Mouse (Mus musculus) E14TG2a.4 (cell line): ENCODE results near the gene Psmb9.

Source experiments
- H3K27me3 ChIP-seq: 2 replicates; pipeline ENCODE4 v1.6.1; 2014; ENCODE audit warnings: low read length, control low read depth; ENCODE audit not compliant: insufficient read depth
- H3K36me3 ChIP-seq: 2 replicates; pipeline ENCODE4 v1.6.1; 2014; ENCODE audit warnings: low read length, control low read depth; ENCODE audit not compliant: insufficient read depth
- H3K4me1 ChIP-seq: replicated peaks from 2 replicates; pipeline ENCODE4 v1.6.1; 2014; ENCODE audit warnings: low read depth, low read length, control low read depth
- H3K4me3 ChIP-seq: replicated peaks from 2 replicates; pipeline ENCODE4 v1.5.1; 2014; ENCODE audit warnings: mild to moderate bottlenecking, low read length
- H3K9me3 ChIP-seq: 2 replicates; pipeline ENCODE4 v1.6.1; 2014; ENCODE audit warnings: low read length, control low read depth
- CTCF ChIP-seq: conservative IDR thresholded peaks from 2 replicates; pipeline ENCODE4 v1.5.1; 2014; ENCODE audit warnings: low read length
- NANOG ChIP-seq: IDR thresholded peaks from 2 replicates; pipeline ENCODE4 v1.6.1; 2014; ENCODE audit warnings: borderline replicate concordance, low read length, mixed read lengths
- POU5F1 ChIP-seq: IDR thresholded peaks from 2 replicates; pipeline ENCODE4 v1.6.1; 2014; ENCODE audit warnings: low read length, borderline replicate concordance

Psmb9 gene

GRCm38 (mm10) chr17:34142456-34143010 lies 45.0 kb downstream of the Psmb9 start:
- TF ChIP-seq NANOG, result no peak
- no peak for TF ChIP-seq CTCF
- TF ChIP-seq POU5F1, result no peak
- Histone ChIP-seq H3K36me3 (no peaks in the 10 kb centered on the region), H3K4me1 (peaks cover 32% of the 10 kb centered on the region), H3K9me3 (no peaks in the 10 kb centered on the region), H3K4me3 (no peak overlapping the region), H3K27me3 (peaks cover 43% of the 10 kb centered on the region)

GRCm38 (mm10) chr17:34141448-34141847 lies 46.1 kb downstream of the Psmb9 start:
- TF ChIP-seq POU5F1 (no peak), CTCF (no peak), NANOG (no peak)
- Histone ChIP-seq H3K4me3 (no peak overlapping the region), H3K9me3 (no peaks in the 10 kb centered on the region), H3K36me3 (no peaks in the 10 kb centered on the region), H3K4me1 (peaks cover 43% of the 10 kb centered on the region), H3K27me3 (peaks cover 54% of the 10 kb centered on the region)

GRCm38 (mm10) chr17:34140240-34140639 lies 47.3 kb downstream of the Psmb9 start:
- H3K27me3 ChIP-seq, result peaks cover 61% of the 10 kb centered on the region
- H3K36me3 ChIP-seq, result no peaks in the 10 kb centered on the region
- no peaks in the 10 kb centered on the region for H3K9me3 ChIP-seq
- peaks cover 53% of the 10 kb centered on the region for H3K4me1 ChIP-seq
- TF ChIP-seq POU5F1 (no peak), NANOG (no peak), CTCF (no peak)
- no peak overlapping the region for H3K4me3 ChIP-seq

- Histone ChIP-seq H3K4me3 (peak overlapping the region; percentile 49; the same call in 1 of the 2 replicates), H3K9me3 (no peaks in the 10 kb centered on the region), H3K27me3 (peaks cover 58% of the 10 kb centered on the region), H3K4me1 (peaks cover 57% of the 10 kb centered on the region), H3K36me3 (no peaks in the 10 kb centered on the region)
- no peak for TF ChIP-seq CTCF
- TF ChIP-seq POU5F1, result no peak
- TF ChIP-seq NANOG, result no peak
Observed at GRCm38 (mm10) chr17:34139416-34139815, 48.1 kb downstream of the Psmb9 start.

DNA sequence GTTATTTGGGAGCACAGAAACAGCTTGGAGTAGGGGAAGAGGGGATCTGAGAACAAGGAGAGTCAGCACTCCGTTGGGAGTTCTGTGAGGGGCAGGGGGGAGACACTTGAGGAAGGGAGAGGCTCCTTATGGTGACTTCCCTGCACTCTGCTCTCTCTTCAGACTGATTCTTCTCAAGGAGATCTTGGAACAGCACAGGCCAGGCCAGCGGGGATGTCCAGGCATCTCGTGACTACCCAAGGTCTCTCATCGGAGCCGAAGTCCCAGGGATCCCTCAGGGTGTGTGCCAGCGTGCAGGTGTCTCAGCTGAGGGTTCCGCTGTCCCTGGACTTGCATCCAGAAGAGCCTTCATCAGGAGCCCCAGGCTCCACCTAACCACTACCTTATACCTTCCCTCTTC lies 48.9 kb downstream of the Psmb9 start:
- peaks cover 58% of the 10 kb centered on the region for H3K27me3 ChIP-seq
- no peaks in the 10 kb centered on the region for H3K9me3 ChIP-seq
- H3K4me1 ChIP-seq, result peaks cover 59% of the 10 kb centered on the region
- 0 out of 2 replicates have a peak overlapping the region, but pooled peaks have one; percentile 49 for H3K4me3 ChIP-seq
- no peaks in the 10 kb centered on the region for H3K36me3 ChIP-seq
- TF ChIP-seq CTCF, result no peak
- no peak for TF ChIP-seq POU5F1
- TF ChIP-seq NANOG, result no peak

DNA sequence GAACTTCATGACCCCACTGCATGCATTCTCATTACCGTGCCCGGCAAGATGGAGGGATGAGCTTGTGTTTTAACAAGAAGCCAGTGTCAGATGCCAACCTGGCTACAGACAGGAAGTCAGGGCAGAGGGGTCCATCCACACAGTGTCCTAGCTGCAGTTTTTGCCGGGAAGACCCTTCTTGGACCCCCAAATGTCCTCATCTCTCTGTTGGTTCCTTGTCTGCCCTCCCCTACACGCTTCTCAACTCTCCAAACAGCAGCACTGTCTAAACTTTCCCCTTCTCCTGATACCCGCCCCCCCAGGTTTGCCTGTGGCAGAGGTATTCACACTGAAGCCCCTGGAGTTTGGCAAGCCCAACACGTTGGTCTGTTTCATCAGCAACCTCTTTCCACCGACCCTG lies 50.0 kb downstream of the Psmb9 start:
- no peaks in the 10 kb centered on the region for H3K9me3 ChIP-seq
- H3K4me1 ChIP-seq, result peaks cover 55% of the 10 kb centered on the region
- peaks cover 58% of the 10 kb centered on the region for H3K27me3 ChIP-seq
- H3K4me3 ChIP-seq, result no peak overlapping the region
- TF ChIP-seq POU5F1 (no peak), NANOG (no peak), CTCF (no peak)
- no peaks in the 10 kb centered on the region for H3K36me3 ChIP-seq

- Histone ChIP-seq H3K4me3 (peak overlapping the region; percentile 76), H3K36me3 (no peaks in the 10 kb centered on the region), H3K9me3 (no peaks in the 10 kb centered on the region), H3K4me1 (peaks cover 55% of the 10 kb centered on the region), H3K27me3 (peaks cover 52% of the 10 kb centered on the region)
- TF ChIP-seq CTCF (peak; percentile 100), POU5F1 (no peak)
Observed at GRCm38 (mm10) chr17:34135297-34136224, 52.0 kb downstream of the Psmb9 start.

DNA sequence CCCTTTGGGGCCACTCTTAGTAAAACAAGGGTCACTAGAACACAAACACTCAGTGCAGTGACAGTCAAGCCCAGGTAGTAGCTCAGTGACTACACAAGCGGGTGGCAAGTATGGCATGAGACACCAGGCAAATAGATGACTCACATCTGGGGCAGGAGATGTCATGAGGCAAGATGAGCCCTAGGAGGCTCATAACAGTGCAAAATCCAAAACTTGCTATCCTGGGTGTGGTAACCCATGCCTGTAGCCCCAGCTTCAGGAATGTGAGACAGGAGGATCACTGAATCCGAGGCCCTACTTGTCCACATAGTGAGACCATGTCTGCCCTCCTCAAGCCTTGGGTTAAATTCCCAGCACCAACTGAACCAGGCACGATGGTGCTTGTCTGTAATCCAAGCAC lies 53.1 kb downstream of the Psmb9 start:
- Histone ChIP-seq H3K36me3 (no peaks in the 10 kb centered on the region), H3K4me1 (peaks cover 53% of the 10 kb centered on the region), H3K27me3 (peaks cover 47% of the 10 kb centered on the region), H3K4me3 (no peak overlapping the region), H3K9me3 (no peaks in the 10 kb centered on the region)
- TF ChIP-seq NANOG (no peak), POU5F1 (no peak), CTCF (no peak)

- Histone ChIP-seq H3K36me3 (no peaks in the 10 kb centered on the region), H3K27me3 (peaks cover 38% of the 10 kb centered on the region), H3K9me3 (no peaks in the 10 kb centered on the region), H3K4me3 (no peak overlapping the region), H3K4me1 (peaks cover 53% of the 10 kb centered on the region)
- TF ChIP-seq POU5F1 (no peak), CTCF (peak; percentile 16)
Observed at GRCm38 (mm10) chr17:34133289-34133688, 54.3 kb downstream of the Psmb9 start.
